Mouse (Mus musculus): ENCODE measurements around the gene Vmn2r114. TPM values are rescaled to one million over a fixed set of nuclear protein-coding genes. Genes with fewer than 3 reads are reported as not detected.

Vmn2r114 gene
- polyA plus RNA-seq (2015; fragmentation: Nextera tagmentation; extraction: Ambion mirVana): not detected in 2 replicates

GRCm38 (mm10) chr17:23312437-23312836, at the start of gene Vmn2r114:
TSS of gene Vmn2r114 (minus strand) at chr17:23312537.

GRCm38 (mm10) chr17:23343441-23343840, 31.1 kb upstream of the Vmn2r114 start, which contains the start of gene Vmn2r115:
TSS of gene Vmn2r115 (plus strand) at chr17:23343741.

Other genes with a start within 250 kb of the Vmn2r114 start
- 4.6 and 4.9 TPM in 2 replicates for gene Zfp40, start 119.3 kb downstream of the Vmn2r114 start, polyA plus RNA-seq (2015; fragmentation: Nextera tagmentation; extraction: Ambion mirVana)
- not detected in 2 replicates for gene Vmn2r115, start 31.2 kb upstream of the Vmn2r114 start, polyA plus RNA-seq (2015; fragmentation: Nextera tagmentation; extraction: Ambion mirVana)
- gene Vmn2r116, start 72.1 kb upstream of the Vmn2r114 start, polyA plus RNA-seq (2015; fragmentation: Nextera tagmentation; extraction: Ambion mirVana): not detected in 2 replicates
- not detected in 2 replicates for gene Vmn2r117, start 167.2 kb upstream of the Vmn2r114 start, polyA plus RNA-seq (2015; fragmentation: Nextera tagmentation; extraction: Ambion mirVana)

Measured in urinary bladder, postnatal 0 days (tissue).